Mouse (Mus musculus): Measurements from ENCODE around the gene Napepld.
A peak's percentile ranks its signal among the peaks of the same experiment; 100 is the strongest.
"Not testable (repeated sequence)": the region's sequence is repeated elsewhere in the genome, so short reads cannot be mapped to it uniquely, and the experiment has no call there.

Napepld gene

GRCm38 (mm10) chr5:21706546-21706945 lies 5.3 kb upstream of the Napepld start:
- no peak for DNase-seq (ENCODE audit: low spot score in 2 of 2)

GRCm38 (mm10) chr5:21703708-21704107 lies 2.5 kb upstream of the Napepld start:
- no peak for DNase-seq (ENCODE audit: low spot score in 2 of 2)

DNA sequence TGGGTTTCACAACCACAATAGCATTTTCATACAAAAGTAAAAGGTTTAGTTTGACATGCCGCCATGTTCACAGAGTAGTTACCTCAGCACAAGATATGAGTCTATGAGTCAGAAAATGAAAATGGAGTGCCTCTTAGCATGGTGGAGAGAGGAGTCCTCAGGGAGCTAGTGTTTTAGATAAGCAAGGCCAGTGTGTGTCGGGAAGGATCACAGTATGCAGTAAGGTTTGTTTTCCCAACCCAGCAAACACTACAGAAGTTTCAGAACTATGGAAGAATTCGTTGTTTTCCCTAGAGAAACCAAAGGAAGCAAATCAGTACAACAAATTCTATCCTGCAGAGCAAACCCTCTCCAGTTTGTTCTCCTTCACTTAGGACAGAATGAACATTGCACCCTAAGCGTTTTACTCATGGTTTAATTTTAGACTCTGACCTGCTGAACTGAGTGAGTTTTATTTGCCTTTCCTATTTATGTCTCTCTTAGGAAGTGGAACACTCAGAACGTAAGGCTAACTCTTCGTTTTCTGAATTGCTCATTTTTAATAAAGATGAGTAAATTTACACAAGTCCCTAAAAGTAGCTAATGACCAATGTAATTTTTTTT lies 1.8 kb upstream of the Napepld start:
- DNase-seq (ENCODE audit: low spot score in 2 of 2) = peak; percentile 11 to 30

- no peak for DNase-seq (ENCODE audit: low spot score in 2 of 2)
Measured at GRCm38 (mm10) chr5:21702009-21702364, 791 bp upstream of the Napepld start.

DNA sequence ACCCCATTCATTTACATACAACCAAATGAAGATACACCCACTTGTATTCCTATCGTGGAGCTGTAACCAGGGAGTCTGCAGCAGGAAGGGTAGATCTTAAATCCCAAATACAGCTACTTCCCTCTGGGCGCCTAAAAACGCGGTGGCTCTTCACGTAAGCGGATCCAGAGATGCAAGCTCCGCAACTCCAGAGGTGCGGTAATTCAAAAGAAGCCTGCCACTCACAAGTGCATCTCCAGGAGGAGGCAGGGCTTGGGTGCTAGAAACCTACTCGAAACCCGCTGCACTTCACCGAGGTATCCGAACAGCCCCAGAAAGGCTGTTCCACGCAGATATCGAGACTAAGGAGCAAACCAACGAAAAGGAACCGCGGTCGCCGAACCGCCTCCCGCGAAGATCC lies 262 bp downstream of the Napepld start:
- no peak for DNase-seq (ENCODE audit: low spot score in 2 of 2)

GRCm38 (mm10) chr5:21700272-21700821 lies 849 bp downstream of the Napepld start:
- DNase-seq (ENCODE audit: low spot score in 2 of 2) = no peak

DNA sequence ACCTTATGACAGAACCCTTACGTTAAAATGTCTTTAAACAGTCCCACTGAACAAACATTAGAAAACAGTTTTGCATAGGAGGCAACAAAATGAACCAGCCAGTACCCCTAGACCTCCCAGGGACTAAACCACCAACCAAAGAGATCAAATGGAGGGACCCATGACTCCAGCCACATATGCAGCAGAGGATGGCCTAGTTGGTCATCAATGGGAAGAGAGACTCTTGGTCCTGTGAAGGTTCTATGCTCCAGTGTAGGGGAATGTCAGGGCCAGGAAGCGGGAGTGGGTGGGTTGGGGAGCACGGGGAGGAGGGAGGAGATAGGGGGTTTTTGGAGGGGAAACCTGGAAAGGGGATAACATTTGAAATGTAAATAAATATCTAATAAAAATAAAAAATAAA lies 1.6 kb downstream of the Napepld start:
- DNase-seq (ENCODE audit: low spot score in 2 of 2) = not testable (repeated sequence)

DNA sequence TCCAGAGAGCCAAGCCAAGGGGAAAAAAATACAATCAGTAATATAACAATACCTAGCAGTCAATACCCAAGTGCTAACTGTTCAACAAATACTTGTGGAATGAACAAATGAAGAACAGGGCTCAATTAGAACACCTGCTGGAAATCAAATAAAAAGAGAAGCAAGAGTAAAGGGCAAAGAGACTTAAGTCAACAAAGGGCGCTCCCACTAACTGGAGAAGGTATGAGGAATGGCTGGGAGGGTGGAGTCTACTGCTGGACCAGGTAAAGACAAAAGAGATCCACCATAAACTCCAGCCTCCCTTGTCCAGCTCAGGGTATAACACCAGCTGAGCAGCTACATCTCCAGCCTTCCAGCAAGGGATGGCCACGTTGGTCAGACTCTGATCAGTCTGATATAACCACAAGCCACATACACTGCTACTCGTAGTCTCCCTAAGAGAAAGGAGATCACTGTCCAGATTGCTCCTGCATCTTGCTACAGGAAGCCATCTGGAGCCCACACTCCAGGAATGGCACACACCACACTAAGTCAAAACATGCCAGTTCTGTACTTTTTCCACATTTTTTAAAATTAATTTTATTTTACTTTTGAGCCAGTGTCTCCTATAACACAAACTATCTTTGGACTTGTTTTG lies 6.2 kb downstream of the Napepld start:
- DNase-seq (ENCODE audit: low spot score in 2 of 2) = no peak

DNA sequence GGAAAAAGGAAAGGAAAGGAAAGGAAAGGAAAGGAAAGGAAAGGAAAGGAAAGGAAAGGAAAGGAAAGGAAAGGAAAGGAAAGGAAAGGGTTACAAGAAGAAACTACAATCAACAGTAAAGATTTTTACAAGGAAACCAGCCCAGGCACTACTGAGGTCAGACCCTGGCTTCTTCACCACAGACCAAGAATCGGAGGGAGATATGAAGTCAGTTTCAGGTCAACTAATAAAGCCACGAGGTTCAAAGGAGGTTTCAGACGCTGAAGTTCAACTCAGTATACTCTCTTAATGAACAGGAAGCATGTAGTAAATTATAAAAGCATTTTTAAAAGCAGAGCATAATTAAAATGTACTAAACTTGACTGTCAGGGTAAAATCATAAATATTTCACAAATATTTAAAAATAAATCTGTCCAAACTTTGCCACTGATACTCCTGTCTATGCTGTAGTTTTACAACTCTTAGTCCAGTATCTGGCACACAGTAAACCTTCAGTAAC lies 7.8 kb downstream of the Napepld start:
- DNase-seq (ENCODE audit: low spot score in 2 of 2) = no peak

- DNase-seq (ENCODE audit: low spot score in 2 of 2) = no peak
Measured at GRCm38 (mm10) chr5:21692230-21692629, 9.0 kb downstream of the Napepld start.

- no peak for DNase-seq (ENCODE audit: low spot score in 2 of 2)
Measured at GRCm38 (mm10) chr5:21687042-21687441, 14.2 kb downstream of the Napepld start.

GRCm38 (mm10) chr5:21685001-21685400 lies 16.2 kb downstream of the Napepld start:
- DNase-seq (ENCODE audit: low spot score in 2 of 2) = no peak

- DNase-seq (ENCODE audit: low spot score in 2 of 2) = no peak
Measured at GRCm38 (mm10) chr5:21683811-21684210, 17.4 kb downstream of the Napepld start.

DNA sequence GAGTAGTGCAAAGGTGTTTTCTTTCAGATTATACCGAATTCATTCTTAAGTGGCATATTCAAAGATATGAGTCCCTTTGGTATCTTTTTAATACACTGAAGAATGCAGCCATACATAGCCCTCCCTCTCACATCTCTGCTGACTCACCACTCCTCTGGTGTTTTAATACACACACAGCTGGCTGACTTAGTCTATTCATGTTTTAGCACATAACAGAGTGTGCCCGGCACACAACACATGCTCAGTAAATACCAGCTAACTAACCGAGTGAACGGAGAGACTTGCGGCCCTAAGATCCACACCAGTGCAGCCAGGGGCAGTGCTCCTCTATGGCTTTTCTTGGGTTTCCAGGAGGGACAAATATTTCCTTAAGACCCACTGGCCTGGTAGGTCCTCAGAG lies 20.3 kb downstream of the Napepld start:
- no peak for DNase-seq (ENCODE audit: low spot score in 2 of 2)

DNA sequence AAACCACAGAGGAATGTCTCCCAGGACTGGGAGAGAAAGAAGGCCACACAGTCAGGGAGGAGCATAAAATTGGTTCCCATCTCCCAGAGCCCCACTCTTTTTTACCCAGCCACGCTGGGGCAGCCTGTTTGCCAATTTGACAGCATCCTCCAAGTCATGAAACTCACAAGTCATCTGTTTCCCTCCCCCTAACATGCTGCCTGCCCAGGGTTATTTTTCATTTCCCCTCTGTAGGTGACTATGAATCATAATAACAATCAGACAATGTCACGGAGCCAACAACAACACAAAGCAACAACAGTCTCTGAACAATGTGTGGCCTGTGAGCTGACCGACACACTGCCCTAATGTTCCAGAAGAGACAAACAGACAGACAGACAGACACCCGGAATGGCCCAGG lies 21.2 kb downstream of the Napepld start:
- no peak for DNase-seq (ENCODE audit: low spot score in 2 of 2)

GRCm38 (mm10) chr5:21678363-21678762 lies 22.8 kb downstream of the Napepld start:
- no peak for DNase-seq (ENCODE audit: low spot score in 2 of 2)

GRCm38 (mm10) chr5:21677939-21678338 lies 23.3 kb downstream of the Napepld start:
- DNase-seq (ENCODE audit: low spot score in 2 of 2) = no peak

- DNase-seq (ENCODE audit: low spot score in 2 of 2) = no peak
Measured at GRCm38 (mm10) chr5:21675494-21675893, 25.7 kb downstream of the Napepld start.

DNA sequence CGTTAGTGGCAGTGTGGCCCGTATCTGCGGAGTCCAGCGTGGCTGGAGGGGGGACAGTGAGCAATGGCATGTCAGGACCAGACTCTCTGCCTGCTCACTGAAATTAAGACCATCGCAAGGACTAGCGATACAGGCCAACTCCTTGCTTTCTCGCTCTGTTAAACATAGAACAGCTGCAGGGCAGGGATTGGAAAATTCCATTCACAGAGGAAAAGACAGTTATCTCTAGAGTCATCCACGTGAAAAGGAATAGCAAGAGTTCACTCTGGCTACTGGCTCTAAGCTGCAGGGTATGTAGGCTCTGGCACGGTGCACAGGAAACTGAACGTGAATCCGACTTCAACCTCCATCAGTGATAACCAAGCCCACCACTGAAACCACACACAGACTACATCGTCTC lies 26.2 kb downstream of the Napepld start:
- no peak for DNase-seq (ENCODE audit: low spot score in 2 of 2)

- DNase-seq (ENCODE audit: low spot score in 2 of 2) = no peak
Measured at GRCm38 (mm10) chr5:21673742-21674141, 27.5 kb downstream of the Napepld start.

DNA sequence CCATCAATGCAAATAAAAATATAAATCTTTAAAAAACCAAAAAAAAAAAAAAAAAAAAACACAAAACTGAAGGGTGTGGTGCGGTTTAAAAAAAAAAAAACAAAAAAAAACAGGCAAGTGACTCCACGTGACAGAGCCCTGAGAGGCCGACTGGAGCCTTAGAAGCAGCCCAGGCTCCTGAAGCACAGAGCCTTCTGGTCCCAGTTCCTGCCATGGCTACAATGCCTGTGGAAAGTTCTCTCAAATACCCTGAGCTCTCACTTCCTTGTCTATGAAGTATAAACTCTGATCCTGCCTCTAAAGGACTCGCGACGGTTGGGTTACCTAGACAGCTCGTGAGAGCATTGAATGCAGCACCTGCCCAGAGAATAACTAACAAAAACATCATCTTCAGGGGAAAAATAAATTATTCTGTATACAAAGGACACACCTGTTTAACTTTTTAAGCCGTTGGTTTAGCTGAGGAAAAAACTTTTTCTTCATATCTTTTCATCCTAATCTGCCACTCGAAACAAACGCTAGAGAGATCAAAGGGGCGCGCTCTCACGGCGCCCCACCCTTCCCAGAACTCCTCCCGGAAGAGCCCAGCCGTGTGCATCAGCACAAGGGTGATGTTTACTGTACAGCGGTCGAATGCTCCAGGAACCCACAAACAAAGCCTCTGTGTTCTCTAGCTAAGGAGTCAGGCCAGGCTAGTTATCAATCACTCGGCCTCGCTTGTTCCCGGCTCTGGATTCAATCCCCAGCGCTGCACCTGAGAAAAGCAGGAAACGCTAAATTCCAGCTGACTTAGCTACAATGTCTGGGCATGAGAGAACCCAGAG lies 28.2 kb downstream of the Napepld start:
- DNase-seq (ENCODE audit: low spot score in 2 of 2) = no peak

DNA sequence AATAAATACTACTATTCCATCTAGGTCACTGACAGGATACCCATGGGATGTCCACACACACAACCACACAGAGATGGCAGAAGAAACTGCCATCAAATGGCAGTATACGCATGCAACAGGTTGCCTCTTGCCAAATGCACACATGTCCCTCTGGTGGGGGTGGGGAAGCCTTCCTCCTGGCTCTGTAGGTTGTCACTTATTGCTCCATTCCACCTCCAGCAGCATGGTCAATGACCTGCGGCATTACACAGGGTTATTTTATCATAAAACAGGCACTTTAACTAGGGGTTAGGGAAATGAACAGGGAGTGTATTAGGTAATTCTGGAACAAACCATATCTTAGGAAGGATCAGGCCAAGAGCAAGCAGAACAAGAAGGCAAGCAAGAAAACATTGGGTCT lies 31.9 kb downstream of the Napepld start:
- no peak for DNase-seq (ENCODE audit: low spot score in 2 of 2)
